Mouse (Mus musculus) intestine, embryonic 15.5 days (tissue): ENCODE results near the gene Serinc5. TPM values are rescaled to one million over a fixed set of nuclear protein-coding genes. Genes with fewer than 3 reads are reported as not detected.

Experiments
- ATAC-seq: fragments of 200-750 bp; cut with Nextera tagmentation; 2 replicates; pipeline ENCODE4 v1.8.0; 2017; ENCODE audit warnings: moderate TSS enrichment, moderate library complexity
- H3K27ac ChIP-seq: fragments of 300-500 bp; sonication (generic); 2 replicates; pipeline ENCODE4 v1.5.1; 2015; ENCODE audit warnings: mild to moderate bottlenecking, inconsistent platforms
- H3K27me3 ChIP-seq: fragments of 300-500 bp; sonication (generic); replicated peaks from 2 replicates; pipeline ENCODE4 v1.6.1; 2015; ENCODE audit warnings: inconsistent platforms
- H3K36me3 ChIP-seq: fragments of 300-500 bp; sonication (generic); 2 replicates; pipeline ENCODE4 v1.6.1; 2015; ENCODE audit warnings: inconsistent platforms
- H3K4me1 ChIP-seq: fragments of 300-500 bp; sonication (generic); replicated peaks from 2 replicates; pipeline ENCODE4 v1.6.1; 2015; ENCODE audit warnings: inconsistent platforms
- H3K4me2 ChIP-seq: fragments of 300-500 bp; sonication (generic); replicated peaks from 2 replicates; pipeline ENCODE4 v1.6.1; 2015; ENCODE audit warnings: mild to moderate bottlenecking, inconsistent platforms
- H3K4me3 ChIP-seq: fragments of 300-500 bp; sonication (generic); replicated peaks from 2 replicates; pipeline ENCODE4 v1.5.1; 2015; ENCODE audit warnings: inconsistent platforms
- H3K9ac ChIP-seq: fragments of 300-500 bp; sonication (generic); 2 replicates; pipeline ENCODE4 v1.6.1; 2015; ENCODE audit warnings: inconsistent platforms
- H3K9me3 ChIP-seq: fragments of 300-500 bp; sonication (generic); 2 replicates; pipeline ENCODE4 v1.6.1; 2016; ENCODE audit warnings: inconsistent platforms
- WGBS: fragments of 180-500 bp; shearing (Covaris S2); methylation state at CpG from one replicate; pipeline ENCODE4 v1.1.7; 2015; 5-methylcytosine and 5-hydroxymethylcytosine counted together
- polyA plus RNA-seq: library from polyadenylated mRNA; unstranded; fragments of >200 nt; fragmentation: Nextera tagmentation; extraction: Ambion mirVana; gene quantifications from 2 replicates; pipeline ENCODE4 v1.2.1, GENCODE M21; 2015

Serinc5 gene
- polyA plus RNA-seq, 1 experiment from 2014 or later = 21.4 TPM

- no peaks in the 10 kb centered on the region for H3K27me3 ChIP-seq
- no peak overlapping the region for H3K4me3 ChIP-seq
- no peak overlapping the region for H3K9ac ChIP-seq
These were observed 127.9 kb downstream of the Serinc5 start for GRCm38 (mm10) chr13:92738821-92739220.

GRCm38 (mm10) chr13:92739858-92740257 is 129.0 kb downstream of the Serinc5 start:
- Histone ChIP-seq H3K9ac (no peak overlapping the region), H3K36me3 (no peaks in the 10 kb centered on the region), H3K9me3 (no peaks in the 10 kb centered on the region), H3K27ac (no peak overlapping the region), H3K27me3 (no peaks in the 10 kb centered on the region), H3K4me2 (no peak overlapping the region), H3K4me3 (no peak overlapping the region), H3K4me1 (0 out of 2 replicates have a peak, but pooled peaks cover 4% of the 10 kb centered on the region)
- 90% methylated on average over 3 of the region's 3 CpGs for WGBS
- no peak for ATAC-seq

More at GRCm38 (mm10) chr13:92738821-92739220, 127.9 kb downstream of the Serinc5 start:
- ATAC-seq = no peak
- WGBS = 68% methylated on average over 3 of the region's 3 CpGs
- H3K27ac ChIP-seq = no peak overlapping the region
- H3K4me2 ChIP-seq = no peak overlapping the region
- no peaks in the 10 kb centered on the region for H3K36me3 ChIP-seq
- H3K4me1 ChIP-seq = 0 out of 2 replicates have a peak, but pooled peaks cover 4% of the 10 kb centered on the region
- H3K9me3 ChIP-seq = no peaks in the 10 kb centered on the region

- H3K9ac ChIP-seq = no peak overlapping the region
- H3K9me3 ChIP-seq = no peaks in the 10 kb centered on the region
- H3K4me1 ChIP-seq = 0 out of 2 replicates have a peak, but pooled peaks cover 4% of the 10 kb centered on the region
- WGBS = 10% methylated on average over 2 of the region's 2 CpGs
- H3K36me3 ChIP-seq = no peaks in the 10 kb centered on the region
- no peaks in the 10 kb centered on the region for H3K27me3 ChIP-seq
- H3K27ac ChIP-seq = no peak overlapping the region
- no peak overlapping the region for H3K4me2 ChIP-seq
- 0 out of 2 replicates have a peak, but pooled peaks have one; percentile 62 for ATAC-seq
- no peak overlapping the region for H3K4me3 ChIP-seq
These were observed 129.9 kb downstream of the Serinc5 start for GRCm38 (mm10) chr13:92740671-92741270.

GRCm38 (mm10) chr13:92742886-92743285 is 132.0 kb downstream of the Serinc5 start:
- H3K4me3 ChIP-seq = no peak overlapping the region
- ATAC-seq = no peak
- WGBS = 92% methylated on average over 4 of the region's 4 CpGs

GRCm38 (mm10) chr13:92743337-92743736 is 132.4 kb downstream of the Serinc5 start:
- Histone ChIP-seq H3K36me3 (no peaks in the 10 kb centered on the region), H3K27me3 (no peaks in the 10 kb centered on the region), H3K4me3 (no peak overlapping the region), H3K4me2 (no peak overlapping the region), H3K9me3 (no peaks in the 10 kb centered on the region), H3K9ac (no peak overlapping the region), H3K4me1 (0 out of 2 replicates have a peak, but pooled peaks cover 4% of the 10 kb centered on the region), H3K27ac (no peak overlapping the region)
- ATAC-seq = peak; percentile 49; the same call in 1 of the 2 replicates
- 81% methylated on average over 5 of the region's 5 CpGs for WGBS

More at GRCm38 (mm10) chr13:92742886-92743285, 132.0 kb downstream of the Serinc5 start:
- Histone ChIP-seq H3K36me3 (no peaks in the 10 kb centered on the region), H3K27ac (no peak overlapping the region), H3K4me1 (0 out of 2 replicates have a peak, but pooled peaks cover 4% of the 10 kb centered on the region), H3K9ac (no peak overlapping the region), H3K4me2 (no peak overlapping the region), H3K27me3 (no peaks in the 10 kb centered on the region), H3K9me3 (no peaks in the 10 kb centered on the region)

- Histone ChIP-seq H3K9me3 (no peaks in the 10 kb centered on the region), H3K4me3 (no peak overlapping the region), H3K27ac (no peak overlapping the region), H3K9ac (no peak overlapping the region), H3K27me3 (no peaks in the 10 kb centered on the region), H3K4me2 (peak overlapping the region; percentile 30; the same call in 1 of the 2 replicates), H3K4me1 (no peaks in the 10 kb centered on the region), H3K36me3 (no peaks in the 10 kb centered on the region)
- peak; percentile 71 for ATAC-seq
- 11% methylated on average over 7 of the region's 7 CpGs for WGBS
These were observed 140.2 kb downstream of the Serinc5 start for GRCm38 (mm10) chr13:92750976-92751518.

GRCm38 (mm10) chr13:92751726-92752565 is 141.1 kb downstream of the Serinc5 start:
- Histone ChIP-seq H3K4me1 (no peaks in the 10 kb centered on the region), H3K27me3 (no peaks in the 10 kb centered on the region), H3K4me3 (no peak overlapping the region), H3K9me3 (no peaks in the 10 kb centered on the region), H3K27ac (no peak overlapping the region), H3K36me3 (no peaks in the 10 kb centered on the region), H3K4me2 (no peak overlapping the region), H3K9ac (no peak overlapping the region)
- ATAC-seq = peak; percentile 78
- WGBS = 66% methylated on average over 21 of the region's 21 CpGs

GRCm38 (mm10) chr13:92753676-92754075 is 142.8 kb downstream of the Serinc5 start:
- H3K27me3 ChIP-seq = no peaks in the 10 kb centered on the region
- H3K27ac ChIP-seq = no peak overlapping the region
- H3K4me3 ChIP-seq = no peak overlapping the region
- H3K4me2 ChIP-seq = no peak overlapping the region
- no peaks in the 10 kb centered on the region for H3K9me3 ChIP-seq
- no peaks in the 10 kb centered on the region for H3K36me3 ChIP-seq
- no peak overlapping the region for H3K9ac ChIP-seq
- WGBS = 86% methylated on average over 8 of the region's 8 CpGs
- H3K4me1 ChIP-seq = no peaks in the 10 kb centered on the region
- ATAC-seq = no peak

- Histone ChIP-seq H3K27ac (no peak overlapping the region), H3K4me1 (no peaks in the 10 kb centered on the region), H3K27me3 (no peaks in the 10 kb centered on the region), H3K9me3 (no peaks in the 10 kb centered on the region), H3K9ac (no peak overlapping the region), H3K36me3 (no peaks in the 10 kb centered on the region), H3K4me3 (no peak overlapping the region), H3K4me2 (no peak overlapping the region)
- ATAC-seq = no peak
- WGBS = 75% methylated on average over 7 of the region's 7 CpGs
These were observed 144.1 kb downstream of the Serinc5 start for GRCm38 (mm10) chr13:92755036-92755435.

GRCm38 (mm10) chr13:92757972-92758585 is 147.2 kb downstream of the Serinc5 start:
- Histone ChIP-seq H3K4me2 (no peak overlapping the region), H3K27me3 (no peaks in the 10 kb centered on the region), H3K27ac (no peak overlapping the region), H3K4me3 (no peak overlapping the region), H3K4me1 (no peaks in the 10 kb centered on the region), H3K36me3 (no peaks in the 10 kb centered on the region), H3K9me3 (no peaks in the 10 kb centered on the region), H3K9ac (no peak overlapping the region)
- WGBS = 89% methylated on average over 12 of the region's 12 CpGs
- ATAC-seq = no peak

GRCm38 (mm10) chr13:92759096-92759495 is 148.2 kb downstream of the Serinc5 start:
- H3K4me3 ChIP-seq = no peak overlapping the region
- H3K9me3 ChIP-seq = no peaks in the 10 kb centered on the region
- no peak overlapping the region for H3K27ac ChIP-seq
- H3K36me3 ChIP-seq = no peaks in the 10 kb centered on the region
- H3K27me3 ChIP-seq = no peaks in the 10 kb centered on the region
- 85% methylated on average over 4 of the region's 4 CpGs for whole genome bisulfite sequencing
- H3K9ac ChIP-seq = no peak overlapping the region
- no peak for ATAC-seq
- no peak overlapping the region for H3K4me2 ChIP-seq
- H3K4me1 ChIP-seq = no peaks in the 10 kb centered on the region

GRCm38 (mm10) chr13:92760519-92760918 is 149.6 kb downstream of the Serinc5 start:
- H3K9me3 ChIP-seq = no peaks in the 10 kb centered on the region
- no peak overlapping the region for H3K27ac ChIP-seq
- no peak overlapping the region for H3K4me2 ChIP-seq
- no peaks in the 10 kb centered on the region for H3K4me1 ChIP-seq
- no peak for ATAC-seq
- 89% methylated on average over 6 of the region's 6 CpGs for WGBS
- no peaks in the 10 kb centered on the region for H3K27me3 ChIP-seq
- H3K4me3 ChIP-seq = no peak overlapping the region
- no peak overlapping the region for H3K9ac ChIP-seq
- H3K36me3 ChIP-seq = no peaks in the 10 kb centered on the region
